Mouse (Mus musculus): Measurements from ENCODE around the gene Gm5678.

DNA sequence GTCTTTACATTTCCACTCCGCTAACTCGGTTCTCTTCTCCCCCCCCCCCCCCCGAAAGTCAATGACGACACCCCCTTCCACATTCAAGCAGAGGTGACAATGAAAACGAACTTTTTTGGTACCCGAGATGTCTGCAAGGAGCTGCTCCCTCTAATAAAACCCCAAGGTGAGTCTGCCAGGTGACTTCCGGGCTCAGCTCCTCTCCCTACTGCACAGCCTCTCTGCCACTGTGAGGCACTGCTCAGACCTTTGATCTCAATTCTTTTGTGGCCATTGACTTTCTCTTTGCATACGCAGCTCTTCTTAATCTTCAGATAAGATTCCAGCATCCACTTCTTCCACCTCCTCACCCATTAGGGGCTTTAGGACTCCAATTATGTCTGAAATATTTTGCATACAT is 19.2 kb upstream of the Gm5678 start:
- TF ChIP-seq CTCF (IDR thresholded peaks at IDR 0.05; ENCODE audit: insufficient read depth, low read depth, low read length) (no peak), POLR2A (IDR thresholded peaks at IDR 0.05; ENCODE audit: insufficient read depth, low read depth, low read length) (no peak)
